Mouse (Mus musculus) liver, embryonic 15.5 days (tissue): Measurements from ENCODE around the gene Nsl1. TPM values are rescaled to one million over a fixed set of nuclear protein-coding genes. Genes with fewer than 3 reads are reported as not detected.
"Not testable (repeated sequence)": the region's sequence is repeated elsewhere in the genome, so short reads cannot be mapped to it uniquely, and the experiment has no call there.

Experiments used
- ATAC-seq: fragments of 200-750 bp; cut with Nextera tagmentation; 2 replicates; pipeline ENCODE4 v1.8.0; 2017; ENCODE audit warnings: moderate number of reproducible peaks, mild to moderate bottlenecking, moderate library complexity; ENCODE audit not compliant: insufficient read depth
- H3K27ac ChIP-seq: fragments of 300-500 bp; sonication (generic); replicated peaks from 2 replicates; pipeline ENCODE4 v1.5.1; 2015; ENCODE audit warnings: mild to moderate bottlenecking, inconsistent platforms
- H3K27me3 ChIP-seq: fragments of 300-500 bp; sonication (generic); 2 replicates; pipeline ENCODE4 v1.6.1; 2015; ENCODE audit warnings: mild to moderate bottlenecking, inconsistent platforms
- H3K36me3 ChIP-seq: fragments of 300-500 bp; sonication (generic); replicated peaks from 2 replicates; pipeline ENCODE4 v1.6.1; 2015; ENCODE audit warnings: moderate library complexity, mild to moderate bottlenecking, inconsistent platforms
- H3K4me1 ChIP-seq: fragments of 300-500 bp; sonication (generic); replicated peaks from 2 replicates; pipeline ENCODE4 v1.6.1; 2015; ENCODE audit warnings: inconsistent platforms
- H3K4me2 ChIP-seq: fragments of 300-500 bp; sonication (generic); 2 replicates; pipeline ENCODE4 v1.6.1; 2015; ENCODE audit warnings: moderate library complexity, mild to moderate bottlenecking, inconsistent platforms
- H3K4me3 ChIP-seq: fragments of 300-500 bp; sonication (generic); replicated peaks from 2 replicates; pipeline ENCODE4 v1.5.1; 2015; ENCODE audit warnings: mild to moderate bottlenecking, inconsistent platforms
- H3K9ac ChIP-seq: fragments of 300-500 bp; sonication (generic); 2 replicates; pipeline ENCODE4 v1.6.1; 2015; ENCODE audit warnings: moderate library complexity, mild to moderate bottlenecking, inconsistent platforms
- H3K9me3 ChIP-seq: fragments of 300-500 bp; sonication (generic); replicated peaks from 2 replicates; pipeline ENCODE4 v1.6.1; 2016; ENCODE audit warnings: inconsistent platforms
- WGBS: fragments of 180-500 bp; shearing (Covaris S2); methylation state at CpG from one replicate; pipeline ENCODE4 v1.1.7; 2015; ENCODE audit warnings: mixed read lengths; ENCODE audit not compliant: insufficient replicate concordance; 5-methylcytosine and 5-hydroxymethylcytosine counted together
- polyA plus RNA-seq: library from polyadenylated mRNA; unstranded; fragments of >200 nt; fragmentation: Nextera tagmentation; extraction: Ambion mirVana; gene quantifications from 2 replicates; pipeline ENCODE4 v1.2.1, GENCODE M21; 2015

Gene Nsl1
- 14.3 and 14.6 TPM in 2 replicates for polyA plus RNA-seq

DNA sequence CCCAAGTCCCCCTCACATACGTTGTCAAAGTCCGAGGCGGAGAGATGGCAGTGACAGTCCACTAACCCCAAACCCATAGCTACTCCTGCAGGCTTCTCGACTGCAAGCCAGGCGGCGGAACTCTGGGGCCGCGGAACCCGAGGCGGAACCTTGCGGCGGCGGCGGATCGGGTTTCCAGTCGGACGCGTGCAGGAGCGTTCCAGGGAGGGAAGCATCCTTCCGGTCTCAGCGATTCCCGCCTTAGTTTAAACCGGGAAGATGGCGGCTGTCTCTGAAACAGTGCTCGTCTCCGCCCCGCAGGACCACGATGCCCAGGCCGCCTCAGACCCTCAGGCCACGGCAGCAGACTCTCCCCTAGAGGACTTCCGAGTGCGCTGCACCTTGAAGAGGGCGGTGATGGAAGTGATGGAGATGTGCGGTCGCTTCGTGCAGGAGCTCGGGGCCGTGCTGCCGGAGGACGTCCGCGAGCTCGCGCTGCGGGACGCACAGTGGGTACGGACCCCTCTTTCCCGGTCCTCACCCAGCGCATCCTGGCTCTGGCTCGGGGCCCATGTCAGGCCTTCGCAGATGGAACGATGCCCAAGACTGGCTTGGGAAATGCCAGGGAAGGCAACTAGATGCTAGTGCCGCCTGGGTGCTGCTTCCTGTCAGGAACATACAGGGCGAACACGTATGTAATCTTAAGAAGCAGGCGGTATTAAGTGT is at the start of gene Nsl1, which contains the start of gene Tatdn3:
Gene Nsl1 (plus strand): TSS at position 232 of the 705 bp plus-strand sequence.
Gene Tatdn3 (minus strand): TSS at position 152 of the 705 bp plus-strand sequence.
- WGBS = under 1% methylated on average over 56 of the region's 56 CpGs
- Histone ChIP-seq H3K27me3 (no peaks in the 10 kb centered on the region), H3K4me2 (peak within 1 kb of the TSS; percentile 86), H3K4me1 (peaks cover 36% of the 10 kb centered on the region), H3K4me3 (peak within 1 kb of the TSS; percentile 98), H3K9me3 (no peaks in the 10 kb centered on the region), H3K36me3 (peaks cover 33% of the 10 kb centered on the region), H3K9ac (peak within 1 kb of the TSS; percentile 92), H3K27ac (peak within 1 kb of the TSS; percentile 75)
- ATAC-seq = peak; percentile 90

DNA sequence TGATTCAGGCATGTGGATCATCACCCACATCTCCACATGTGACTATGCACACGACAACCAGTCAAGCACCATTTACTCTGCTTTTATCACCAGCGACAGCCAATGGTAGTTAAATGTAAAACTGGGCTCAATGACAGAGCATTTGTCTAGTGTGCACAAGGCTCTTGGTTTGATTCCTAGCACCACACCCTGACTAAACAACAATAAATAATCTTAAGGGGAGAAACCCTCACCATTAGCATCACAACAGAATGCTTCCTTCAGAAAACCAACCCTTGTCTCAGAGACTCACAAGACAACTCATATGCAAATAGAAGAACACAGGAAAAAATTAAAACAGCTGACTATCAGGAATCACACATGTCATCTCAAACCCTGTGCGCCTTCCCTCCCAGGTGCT is 48.5 kb upstream of the Nsl1 start:
- H3K9me3 ChIP-seq = no peaks in the 10 kb centered on the region
- H3K4me2 ChIP-seq = no peak overlapping the region
- ATAC-seq = no peak
- no peak overlapping the region for H3K9ac ChIP-seq
- H3K27me3 ChIP-seq = no peaks in the 10 kb centered on the region
- no peak overlapping the region for H3K4me3 ChIP-seq
- 76% methylated on average over 3 of the region's 3 CpGs for WGBS
- H3K27ac ChIP-seq = no peak overlapping the region
- H3K4me1 ChIP-seq = no peaks in the 10 kb centered on the region
- peaks cover 33% of the 10 kb centered on the region for H3K36me3 ChIP-seq

DNA sequence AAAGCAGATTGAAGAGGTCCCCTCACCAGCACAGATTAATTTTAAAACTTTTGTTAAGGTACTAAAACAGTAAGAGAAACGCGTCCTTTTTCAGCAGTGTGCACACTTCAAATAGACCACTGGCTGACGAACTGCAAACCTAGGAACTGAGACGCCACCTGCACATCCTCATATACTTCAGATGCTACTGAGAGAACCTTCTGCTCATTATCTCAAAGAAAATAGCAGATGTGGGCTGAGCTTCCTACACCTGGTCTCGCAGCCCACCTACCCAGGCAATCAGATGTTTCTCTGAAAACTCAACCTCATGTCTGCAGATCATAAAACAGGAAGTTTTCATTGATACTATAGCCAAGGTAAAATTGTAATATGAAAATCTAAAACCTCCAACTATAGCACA is 43.0 kb upstream of the Nsl1 start:
- ATAC-seq = no peak
- H3K36me3 ChIP-seq = peaks cover 19% of the 10 kb centered on the region; the same call in 1 of the 2 replicates
- no peak overlapping the region for H3K27ac ChIP-seq
- whole genome bisulfite sequencing = 86% methylated on average over 5 of the region's 5 CpGs
- H3K9ac ChIP-seq = no peak overlapping the region
- no peak overlapping the region for H3K4me3 ChIP-seq
- H3K4me2 ChIP-seq = no peak overlapping the region
- H3K27me3 ChIP-seq = no peaks in the 10 kb centered on the region
- H3K4me1 ChIP-seq = peaks cover 2% of the 10 kb centered on the region
- no peaks in the 10 kb centered on the region for H3K9me3 ChIP-seq

DNA sequence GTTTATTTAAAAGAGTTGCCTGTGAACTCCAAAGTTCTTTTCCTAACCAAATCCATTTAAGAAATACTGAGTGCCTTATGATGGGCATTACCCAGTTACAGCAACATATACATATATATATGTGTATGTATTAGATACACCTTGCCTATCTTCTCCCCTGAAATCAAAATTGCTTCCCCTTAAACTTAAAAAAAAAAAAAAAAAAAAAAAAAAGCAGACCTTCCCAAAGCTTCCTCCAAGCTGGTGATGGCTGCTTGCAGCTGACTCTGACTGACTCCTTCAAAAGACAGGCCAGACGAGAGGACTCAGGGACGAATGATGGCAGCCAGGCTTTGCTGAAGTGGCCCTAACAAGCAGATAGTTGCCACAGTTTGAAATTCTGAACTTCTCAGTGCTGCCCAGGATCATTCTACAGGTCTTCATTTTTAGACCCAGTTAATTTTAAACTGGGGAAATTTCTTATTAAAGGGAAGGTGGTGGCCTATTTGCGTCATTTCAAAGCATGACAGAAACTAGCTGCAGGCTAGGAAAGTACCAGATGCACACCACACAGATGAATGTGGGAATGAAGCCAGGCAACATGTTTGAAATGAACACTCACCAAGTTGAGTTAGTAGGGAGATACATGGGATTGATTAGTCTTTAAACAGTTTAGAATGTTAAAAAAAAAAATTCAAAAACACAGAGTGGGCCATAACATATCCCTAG is 42.4 kb upstream of the Nsl1 start:
- 67% methylated on average over 3 of the region's 3 CpGs for WGBS
- no peaks in the 10 kb centered on the region for H3K27me3 ChIP-seq
- no peak for ATAC-seq
- H3K4me3 ChIP-seq = no peak overlapping the region
- no peak overlapping the region for H3K27ac ChIP-seq
- no peak overlapping the region for H3K9ac ChIP-seq
- H3K36me3 ChIP-seq = peaks cover 17% of the 10 kb centered on the region; the same call in 1 of the 2 replicates
- H3K4me2 ChIP-seq = no peak overlapping the region
- peaks cover 8% of the 10 kb centered on the region for H3K4me1 ChIP-seq
- no peaks in the 10 kb centered on the region for H3K9me3 ChIP-seq

DNA sequence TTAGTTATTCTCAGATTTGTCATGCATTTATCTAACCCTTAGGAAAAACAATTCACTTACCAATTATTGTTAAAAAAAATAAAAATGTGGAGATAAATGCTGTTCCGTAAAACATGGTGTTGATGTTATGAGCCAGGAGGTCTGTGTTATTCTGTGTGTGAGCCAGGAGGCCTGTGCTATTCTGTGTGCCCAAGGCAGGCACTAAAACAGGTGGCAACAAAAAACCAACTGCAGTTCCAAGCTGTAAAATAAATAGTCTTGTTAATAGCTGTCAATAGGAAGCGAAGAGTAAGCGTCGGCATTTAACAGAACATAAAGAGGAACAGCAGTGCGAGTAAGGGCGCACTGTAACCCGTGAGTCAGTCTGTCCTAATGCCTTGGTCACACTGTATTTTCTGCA is 41.8 kb upstream of the Nsl1 start:
- Histone ChIP-seq H3K4me3 (no peak overlapping the region), H3K4me1 (peaks cover 13% of the 10 kb centered on the region), H3K9ac (no peak overlapping the region), H3K4me2 (no peak overlapping the region), H3K36me3 (peaks cover 17% of the 10 kb centered on the region; the same call in 1 of the 2 replicates), H3K27ac (no peak overlapping the region), H3K27me3 (no peaks in the 10 kb centered on the region), H3K9me3 (no peaks in the 10 kb centered on the region)
- 84% methylated on average over 7 of the region's 7 CpGs for WGBS
- no peak for ATAC-seq

DNA sequence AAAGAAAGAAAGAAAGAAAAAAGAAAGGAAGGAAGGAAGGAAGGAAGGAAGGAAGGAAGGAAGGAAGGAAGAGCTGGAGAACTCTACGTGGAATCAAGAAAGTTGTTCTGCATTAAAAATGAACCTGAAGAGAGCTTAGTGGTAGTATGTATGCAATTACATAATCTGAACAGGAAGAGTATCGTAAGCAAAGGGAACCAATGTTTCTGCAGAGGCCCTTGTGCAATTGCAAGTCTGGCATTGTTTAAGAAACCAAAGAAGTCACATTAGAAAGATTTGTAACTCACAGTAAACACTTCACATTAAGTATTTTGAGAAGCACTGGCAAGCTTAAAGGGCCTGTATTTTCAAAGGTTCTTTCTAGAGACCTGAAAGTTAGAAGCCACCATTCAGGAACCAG is 39.7 kb upstream of the Nsl1 start:
- WGBS = 66% methylated on average over 2 of the region's 2 CpGs
- Histone ChIP-seq H3K9ac (no peak overlapping the region), H3K36me3 (peaks cover 17% of the 10 kb centered on the region; the same call in 1 of the 2 replicates), H3K4me2 (no peak overlapping the region), H3K27me3 (no peaks in the 10 kb centered on the region), H3K9me3 (no peaks in the 10 kb centered on the region), H3K4me3 (no peak overlapping the region), H3K4me1 (peaks cover 22% of the 10 kb centered on the region), H3K27ac (no peak overlapping the region)
- no peak for ATAC-seq

DNA sequence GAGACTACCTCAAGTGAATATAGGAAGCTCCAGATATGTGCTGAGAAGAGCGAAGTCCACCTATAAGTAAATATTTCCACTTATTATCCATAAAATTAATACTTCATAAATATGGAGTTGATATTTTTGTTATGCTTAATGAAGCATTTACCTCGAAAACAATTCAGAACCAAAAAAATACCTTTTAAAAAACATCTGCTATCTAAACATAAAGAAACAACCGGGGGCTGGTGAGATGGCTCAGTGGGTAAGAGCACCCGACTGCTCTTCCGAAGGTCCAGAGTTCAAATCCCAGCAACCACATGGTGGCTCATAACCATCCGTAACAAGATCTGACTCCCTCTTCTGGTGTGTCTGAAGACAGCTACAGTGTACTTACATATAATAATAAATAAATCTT is 39.0 kb upstream of the Nsl1 start:
- not testable (repeated sequence) for H3K9me3 ChIP-seq, ATAC-seq, H3K27me3 ChIP-seq, H3K4me3 ChIP-seq, H3K4me2 ChIP-seq, H3K9ac ChIP-seq, H3K27ac ChIP-seq
- 82% methylated on average over 6 of the region's 6 CpGs for WGBS
- Histone ChIP-seq H3K36me3 (peaks cover 17% of the 10 kb centered on the region; the same call in 1 of the 2 replicates), H3K4me1 (peaks cover 22% of the 10 kb centered on the region)

DNA sequence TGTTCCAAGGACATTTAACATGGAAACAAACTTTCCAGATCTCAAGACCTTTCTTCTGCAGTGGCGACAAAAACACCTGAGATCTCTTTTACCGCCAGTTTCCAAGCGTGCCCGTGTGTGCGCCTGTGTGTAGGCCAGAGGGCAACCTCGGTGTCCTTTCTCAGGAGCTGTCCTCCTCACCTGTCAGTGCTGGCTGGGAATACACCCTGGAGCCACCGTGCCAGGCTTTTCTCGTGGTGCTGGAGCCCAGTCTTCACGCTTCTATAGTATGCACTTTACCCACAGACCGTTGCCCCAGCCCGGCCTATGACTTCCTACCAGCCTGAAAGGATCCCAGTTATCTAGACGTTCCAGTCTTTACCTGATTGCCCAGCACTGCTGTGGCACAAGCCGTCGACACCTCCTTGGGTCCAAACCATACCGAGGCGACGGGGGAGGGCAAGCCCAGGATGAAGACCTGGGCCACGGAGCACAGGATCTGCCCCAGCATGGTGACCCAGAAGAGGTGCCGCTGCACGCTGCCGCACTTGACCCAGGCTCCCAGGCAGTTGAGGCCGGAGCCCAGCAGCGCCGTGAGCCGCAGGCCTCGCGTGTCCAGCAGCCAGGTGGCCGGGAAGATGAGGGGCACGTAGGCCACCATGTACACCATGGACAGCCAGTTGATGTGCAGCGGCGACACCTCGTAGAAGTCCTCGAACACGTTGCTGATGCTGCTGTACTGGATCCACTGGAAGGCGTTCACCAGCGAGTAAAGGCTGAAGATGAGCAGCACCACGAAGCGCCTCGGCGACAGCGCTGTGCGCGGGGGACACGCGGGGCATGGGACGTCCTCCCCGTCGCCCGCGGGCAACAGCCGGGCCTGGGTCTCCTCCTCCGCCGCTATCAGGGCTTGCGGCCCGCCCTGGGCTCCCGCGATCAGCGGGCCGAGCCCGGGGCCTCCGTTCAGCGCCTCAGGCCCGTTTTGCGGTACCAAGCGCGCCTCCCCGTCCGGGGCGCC is 37.5 kb upstream of the Nsl1 start:
- Histone ChIP-seq H3K36me3 (peaks cover 13% of the 10 kb centered on the region; the same call in 1 of the 2 replicates), H3K9me3 (no peaks in the 10 kb centered on the region), H3K9ac (peak overlapping the region; percentile 76), H3K4me3 (peak overlapping the region; percentile 75), H3K4me1 (peaks cover 22% of the 10 kb centered on the region), H3K4me2 (peak overlapping the region; percentile 100), H3K27me3 (peaks cover 3% of the 10 kb centered on the region; the same call in 1 of the 2 replicates), H3K27ac (peak overlapping the region; percentile 80)
- peak; percentile 47 for ATAC-seq
- 4% methylated on average over 69 of the region's 69 CpGs for WGBS

DNA sequence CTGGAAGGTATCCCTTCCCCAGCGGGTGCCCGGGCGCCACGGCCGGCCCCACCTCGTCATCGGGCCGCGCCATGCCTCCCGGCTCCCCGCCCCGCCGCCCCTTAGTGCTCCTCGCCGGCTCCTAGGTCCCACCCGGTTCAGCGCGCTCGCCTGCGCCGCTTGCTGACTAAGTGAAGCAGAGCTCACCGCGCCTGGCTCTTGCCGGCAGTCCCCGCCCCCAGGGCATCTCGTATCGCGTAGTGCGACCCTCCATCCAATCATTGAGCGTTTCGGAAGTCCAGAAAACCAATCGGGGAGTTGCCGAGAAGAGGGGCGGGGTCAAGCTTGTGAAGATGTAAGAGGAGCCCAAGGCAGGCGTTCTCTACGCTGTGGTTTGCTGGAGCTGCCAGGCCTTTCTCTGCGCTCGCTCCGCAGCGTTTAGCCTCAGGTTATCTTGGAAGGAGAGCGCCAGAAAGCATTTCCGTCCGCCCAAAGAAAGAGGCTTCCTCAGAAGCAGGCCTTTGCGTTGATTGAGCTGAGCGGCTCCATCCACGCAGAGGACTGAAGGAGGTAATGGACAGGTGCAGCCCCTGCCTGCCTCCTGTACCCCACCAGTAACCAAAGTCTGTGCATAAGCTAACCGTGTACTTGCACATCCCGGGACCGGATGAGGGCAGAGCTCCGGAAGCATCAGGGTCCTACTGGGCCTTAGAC is 36.6 kb upstream of the Nsl1 start, which contains the start of gene Flvcr1:
Gene Flvcr1 (minus strand): TSS at position 138 of the 693 bp plus-strand sequence.
- Histone ChIP-seq H3K4me1 (peaks cover 22% of the 10 kb centered on the region), H3K4me2 (peak within 1 kb of the TSS; percentile 100), H3K4me3 (peak within 1 kb of the TSS; percentile 75), H3K27me3 (peaks cover 3% of the 10 kb centered on the region; the same call in 1 of the 2 replicates), H3K9me3 (no peaks in the 10 kb centered on the region), H3K36me3 (peaks cover 8% of the 10 kb centered on the region; the same call in 1 of the 2 replicates), H3K9ac (peak within 1 kb of the TSS; percentile 76), H3K27ac (peak within 1 kb of the TSS; percentile 80)
- peak; percentile 99 for ATAC-seq
- under 1% methylated on average over 50 of the region's 50 CpGs for WGBS

DNA sequence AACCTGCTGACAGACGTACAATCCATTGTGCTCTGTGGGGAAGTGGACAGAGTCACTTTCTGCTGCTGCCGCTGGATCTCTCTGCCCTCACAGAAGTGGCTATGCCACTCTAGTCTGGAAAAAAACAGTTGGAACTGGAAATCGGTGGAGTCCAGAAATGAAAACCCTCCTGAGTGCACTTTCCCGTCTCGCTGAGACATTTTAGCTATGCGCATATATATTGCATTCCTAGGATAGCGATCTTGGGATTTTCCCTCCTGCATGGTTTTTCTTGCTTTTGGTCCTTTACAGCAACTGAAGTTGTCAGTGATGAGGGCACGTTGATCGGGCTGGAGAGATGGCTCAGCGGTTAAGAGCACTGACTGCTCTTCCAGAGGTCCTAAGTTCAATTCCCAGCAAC is 32.6 kb upstream of the Nsl1 start:
- Histone ChIP-seq H3K27ac (no peak overlapping the region), H3K36me3 (no peaks in the 10 kb centered on the region), H3K4me3 (no peak overlapping the region), H3K4me2 (no peak overlapping the region), H3K4me1 (peaks cover 16% of the 10 kb centered on the region), H3K9ac (no peak overlapping the region), H3K27me3 (peaks cover 6% of the 10 kb centered on the region), H3K9me3 (no peaks in the 10 kb centered on the region)
- WGBS = 67% methylated on average over 10 of the region's 10 CpGs
- no peak for ATAC-seq
